Mouse (Mus musculus) liver, adult 2 months (tissue): ENCODE measurements around the gene Afm. TPM values are rescaled to one million over a fixed set of nuclear protein-coding genes. Genes with fewer than 3 reads are reported as not detected.

ENCODE experiments used
- DNase-seq: peaks from one replicate; pipeline ENCODE4 v3.0.0-alpha.2; 2011; ENCODE audit warnings: low read depth, low spot score; ENCODE audit errors: extremely low read depth
- H3K27ac ChIP-seq: fragments of 200-500 bp; replicated peaks from 2 replicates; pipeline ENCODE4 v1.5.1; 2012; ENCODE audit warnings: low read depth, mild to moderate bottlenecking, control low read depth, inconsistent platforms, low read length; ENCODE audit not compliant: insufficient read depth
- H3K27me3 ChIP-seq: fragments of 200-500 bp; 2 replicates; pipeline ENCODE4 v1.6.1; 2012; ENCODE audit warnings: mild to moderate bottlenecking, moderate library complexity, low read length, inconsistent platforms; ENCODE audit not compliant: control insufficient read depth, insufficient read depth
- H3K36me3 ChIP-seq: fragments of 200-500 bp; 2 replicates; pipeline ENCODE4 v1.6.1; 2012; ENCODE audit warnings: low read length, inconsistent platforms; ENCODE audit not compliant: control insufficient read depth, insufficient read depth
- H3K4me1 ChIP-seq: fragments of 200-500 bp; 2 replicates; pipeline ENCODE4 v1.6.1; 2011; ENCODE audit warnings: low read length; ENCODE audit not compliant: control insufficient read depth, insufficient read depth
- H3K4me3 ChIP-seq: fragments of 200-500 bp; 2 replicates; pipeline ENCODE4 v1.5.1; 2011; ENCODE audit warnings: low read depth, mild to moderate bottlenecking, control low read depth, low read length, moderate library complexity; ENCODE audit not compliant: insufficient read depth
- H3K79me2 ChIP-seq: fragments of 200-500 bp; 2 replicates; pipeline ENCODE4 v1.6.1; 2012; ENCODE audit warnings: inconsistent platforms, mild to moderate bottlenecking, low read length, moderate library complexity; ENCODE audit not compliant: control insufficient read depth, insufficient read depth
- H3K9ac ChIP-seq: fragments of 200-500 bp; 2 replicates; pipeline ENCODE4 v1.6.1; 2012; ENCODE audit warnings: low read depth, mild to moderate bottlenecking, control low read depth, inconsistent platforms, low read length
- CTCF ChIP-seq: fragments of 200-500 bp; IDR thresholded peaks from 2 replicates; pipeline ENCODE4 v1.5.1; 2011; ENCODE audit warnings: low read depth, low read length, control low read depth
- POLR2A ChIP-seq: fragments of 200-500 bp; IDR thresholded peaks from 2 replicates; pipeline ENCODE4 v1.6.1; 2011; ENCODE audit warnings: low read length, control low read depth; ENCODE audit not compliant: insufficient read depth; ENCODE audit errors: extremely low read depth
- WGBS: fragments of 180-500 bp; shearing (Covaris S2); methylation state at CpG from one replicate; pipeline ENCODE4 v1.1.7; 2018; 5-methylcytosine and 5-hydroxymethylcytosine counted together
- polyA plus RNA-seq: library from polyadenylated mRNA; depleted of rRNA; stranded (reverse); fragments of >200 nt; gene quantifications from 2 replicates; pipeline ENCODE4 v1.2.3, GENCODE M21; 2012
- total RNA-seq: library from RNA; depleted of rRNA; stranded (reverse); fragments of >200 nt; gene quantifications from 2 replicates; pipeline ENCODE4 v1.2.3, GENCODE M21; 2014

The Afm gene
- total and polyA plus RNA-seq, 2 experiments: 108 to 234 TPM

GRCm38 (mm10) chr5:90567788-90568187 is 49.1 kb downstream of the Afm start:
- DNase-seq: peak; percentile 98
- peaks cover 32% of the 10 kb centered on the region for H3K36me3 ChIP-seq
- 18% methylated on average over 5 of the region's 5 CpGs for WGBS
- H3K4me3 ChIP-seq: no peak overlapping the region
- peak overlapping the region; percentile 32; the same call in 1 of the 2 replicates for H3K9ac ChIP-seq
- H3K4me1 ChIP-seq: peaks cover 19% of the 10 kb centered on the region
- 0 out of 2 replicates have a peak, but pooled peaks cover 3% of the 10 kb centered on the region for H3K79me2 ChIP-seq
- peak overlapping the region; percentile 92 for H3K27ac ChIP-seq
- H3K27me3 ChIP-seq: no peaks in the 10 kb centered on the region
- TF ChIP-seq POLR2A: no peak
- TF ChIP-seq CTCF: no peak

- Histone ChIP-seq H3K79me2 (0 out of 2 replicates have a peak, but pooled peaks cover 3% of the 10 kb centered on the region), H3K9ac (peak overlapping the region; percentile 32; the same call in 1 of the 2 replicates), H3K4me3 (no peak overlapping the region), H3K4me1 (peaks cover 19% of the 10 kb centered on the region), H3K27me3 (no peaks in the 10 kb centered on the region), H3K36me3 (peaks cover 36% of the 10 kb centered on the region), H3K27ac (peak overlapping the region; percentile 92)
- DNase-seq: peak; percentile 98
- no peak for TF ChIP-seq CTCF
- TF ChIP-seq POLR2A: no peak
Measured at GRCm38 (mm10) chr5:90568338-90568737, 49.6 kb downstream of the Afm start.

- TF ChIP-seq POLR2A: no peak
- TF ChIP-seq CTCF: no peak
- H3K36me3 ChIP-seq: peaks cover 53% of the 10 kb centered on the region
- 59% methylated on average over 3 of the region's 3 CpGs for WGBS
- no peak overlapping the region for H3K27ac ChIP-seq
- no peaks in the 10 kb centered on the region for H3K79me2 ChIP-seq
- DNase-seq: no peak
- H3K9ac ChIP-seq: no peak overlapping the region
- H3K4me1 ChIP-seq: peaks cover 15% of the 10 kb centered on the region
- H3K4me3 ChIP-seq: no peak overlapping the region
- H3K27me3 ChIP-seq: no peaks in the 10 kb centered on the region
Measured at GRCm38 (mm10) chr5:90571216-90571615, 52.5 kb downstream of the Afm start.

- WGBS: 26% methylated on average over 9 of the region's 9 CpGs
- peaks cover 18% of the 10 kb centered on the region for H3K4me1 ChIP-seq
- H3K27ac ChIP-seq: peak overlapping the region; percentile 66
- peak; percentile 83 for DNase-seq
- no peaks in the 10 kb centered on the region for H3K79me2 ChIP-seq
- TF ChIP-seq POLR2A: no peak
- H3K9ac ChIP-seq: peak overlapping the region; percentile 29; the same call in 1 of the 2 replicates
- peaks cover 35% of the 10 kb centered on the region for H3K36me3 ChIP-seq
- no peaks in the 10 kb centered on the region for H3K27me3 ChIP-seq
- H3K4me3 ChIP-seq: no peak overlapping the region
Measured at GRCm38 (mm10) chr5:90577751-90578150, 59.0 kb downstream of the Afm start.

GRCm38 (mm10) chr5:90579556-90579955 is 60.8 kb downstream of the Afm start:
- TF ChIP-seq POLR2A: no peak
- no peak for TF ChIP-seq CTCF
- DNase-seq: no peak

GRCm38 (mm10) chr5:90582179-90582578 is 63.4 kb downstream of the Afm start:
- WGBS: 34% methylated on average over 6 of the region's 6 CpGs
- Histone ChIP-seq H3K4me3 (no peak overlapping the region), H3K79me2 (no peaks in the 10 kb centered on the region), H3K27ac (peak overlapping the region; percentile 3; the same call in 1 of the 2 replicates), H3K36me3 (peaks cover 33% of the 10 kb centered on the region), H3K4me1 (peaks cover 18% of the 10 kb centered on the region), H3K27me3 (no peaks in the 10 kb centered on the region), H3K9ac (no peak overlapping the region)
- peak; percentile 59 for DNase-seq
- TF ChIP-seq POLR2A (no peak), CTCF (no peak)

More at GRCm38 (mm10) chr5:90579556-90579955, 60.8 kb downstream of the Afm start:
- Histone ChIP-seq H3K4me1 (peaks cover 18% of the 10 kb centered on the region), H3K27me3 (no peaks in the 10 kb centered on the region), H3K4me3 (no peak overlapping the region), H3K9ac (no peak overlapping the region), H3K27ac (peak overlapping the region; percentile 48), H3K36me3 (peaks cover 34% of the 10 kb centered on the region), H3K79me2 (no peaks in the 10 kb centered on the region)
- WGBS: 92% methylated on average over 9 of the region's 9 CpGs
